Mouse (Mus musculus) heart, embryonic 13.5 days (tissue): ENCODE results near the gene Olfr323. TPM values are rescaled to one million over a fixed set of nuclear protein-coding genes. Genes with fewer than 3 reads are reported as not detected.

ENCODE experiments used
- ATAC-seq: fragments of 200-750 bp; cut with Nextera tagmentation; 2 replicates; pipeline ENCODE4 v1.8.0; 2017; ENCODE audit warnings: moderate TSS enrichment; ENCODE audit not compliant: insufficient number of reproducible peaks, low FRiP score, low TSS enrichment; ENCODE audit errors: extremely low read depth
- H3K27ac ChIP-seq: fragments of 300-500 bp; sonication (generic); replicated peaks from 2 replicates; pipeline ENCODE4 v1.5.1; 2015; ENCODE audit warnings: moderate library complexity, mild to moderate bottlenecking, inconsistent platforms
- H3K27me3 ChIP-seq: fragments of 300-500 bp; sonication (generic); replicated peaks from 2 replicates; pipeline ENCODE4 v1.6.1; 2015; ENCODE audit warnings: mild to moderate bottlenecking, inconsistent platforms
- H3K36me3 ChIP-seq: fragments of 300-500 bp; sonication (generic); 2 replicates; pipeline ENCODE4 v1.6.1; 2015; ENCODE audit warnings: mild to moderate bottlenecking, inconsistent platforms
- H3K4me1 ChIP-seq: fragments of 300-500 bp; sonication (generic); 2 replicates; pipeline ENCODE4 v1.6.1; 2015; ENCODE audit warnings: inconsistent platforms
- H3K4me2 ChIP-seq: fragments of 300-500 bp; sonication (generic); 2 replicates; pipeline ENCODE4 v1.6.1; 2015; ENCODE audit warnings: inconsistent platforms, mild to moderate bottlenecking, moderate library complexity
- H3K4me3 ChIP-seq: fragments of 300-500 bp; sonication (generic); 2 replicates; pipeline ENCODE4 v1.5.1; 2015; ENCODE audit warnings: moderate library complexity, mild to moderate bottlenecking, inconsistent platforms
- H3K9ac ChIP-seq: fragments of 300-500 bp; sonication (generic); 2 replicates; pipeline ENCODE4 v1.6.1; 2015; ENCODE audit warnings: inconsistent platforms, mild to moderate bottlenecking, moderate library complexity
- H3K9me3 ChIP-seq: fragments of 300-500 bp; sonication (generic); 2 replicates; pipeline ENCODE4 v1.6.1; 2016; ENCODE audit warnings: inconsistent platforms
- WGBS: fragments of 180-500 bp; shearing (Covaris S2); methylation state at CpG from one replicate; pipeline ENCODE4 v1.1.7; 2015; ENCODE audit warnings: mixed read lengths; 5-methylcytosine and 5-hydroxymethylcytosine counted together
- polyA plus RNA-seq: library from polyadenylated mRNA; unstranded; fragments of >200 nt; fragmentation: Nextera tagmentation; extraction: Ambion mirVana; gene quantifications from 2 replicates; pipeline ENCODE4 v1.2.1, GENCODE M21; 2015

Gene Olfr323
- polyA plus RNA-seq, 1 experiment from 2014 or later = not detected

DNA sequence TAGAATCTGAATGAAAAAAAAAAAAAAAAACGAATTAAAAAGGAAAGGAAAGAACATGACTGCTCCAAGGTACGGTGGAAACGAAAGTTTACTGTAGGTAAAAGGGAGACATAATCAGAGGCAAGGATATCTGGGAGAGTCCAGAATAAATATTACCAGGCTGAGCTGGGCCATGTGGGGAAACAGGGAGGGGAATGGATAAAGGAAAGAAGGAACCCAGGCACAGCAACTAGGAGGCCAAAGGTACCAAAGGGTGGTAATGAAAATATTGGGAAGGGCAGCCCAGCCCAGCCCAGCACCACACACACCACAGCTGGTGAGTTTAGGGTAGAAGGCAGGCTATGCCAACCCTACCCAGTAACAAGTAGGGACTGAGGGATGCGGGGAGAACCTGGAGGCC, 4.6 kb upstream of the Olfr323 start:
- WGBS = 55% methylated on average over 4 of the region's 4 CpGs
- no peak for ATAC-seq
- Histone ChIP-seq H3K36me3 (no peaks in the 10 kb centered on the region), H3K4me1 (no peaks in the 10 kb centered on the region), H3K4me3 (no peak overlapping the region), H3K27me3 (peaks cover 35% of the 10 kb centered on the region), H3K9ac (no peak overlapping the region), H3K27ac (no peak overlapping the region), H3K4me2 (no peak overlapping the region), H3K9me3 (no peaks in the 10 kb centered on the region)

DNA sequence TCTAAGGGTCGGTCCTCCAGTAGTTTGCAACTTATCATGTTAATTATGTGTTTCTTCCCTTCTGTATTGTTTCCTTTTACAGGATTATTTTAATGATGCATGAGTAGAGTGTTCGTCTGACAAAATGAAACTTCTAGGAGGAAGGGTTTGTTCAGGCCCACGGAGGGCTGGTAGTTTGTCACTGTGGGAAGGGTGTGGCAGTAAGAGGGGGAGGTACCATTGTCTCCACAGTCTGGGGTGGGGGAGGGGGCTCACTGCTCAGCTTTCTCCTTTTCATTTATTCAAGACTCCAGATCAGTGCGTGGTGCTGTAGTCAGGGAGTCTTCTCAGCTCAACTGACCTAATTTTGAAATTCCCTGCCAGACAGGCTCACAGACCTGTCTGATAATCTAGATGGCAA, 4.2 kb downstream of the Olfr323 start:
- Histone ChIP-seq H3K9me3 (no peaks in the 10 kb centered on the region), H3K4me3 (no peak overlapping the region), H3K27ac (no peak overlapping the region), H3K4me1 (no peaks in the 10 kb centered on the region), H3K9ac (no peak overlapping the region), H3K4me2 (no peak overlapping the region), H3K36me3 (no peaks in the 10 kb centered on the region), H3K27me3 (no peaks in the 10 kb centered on the region)
- ATAC-seq = no peak
- 63% methylated on average over 4 of the region's 4 CpGs for WGBS

DNA sequence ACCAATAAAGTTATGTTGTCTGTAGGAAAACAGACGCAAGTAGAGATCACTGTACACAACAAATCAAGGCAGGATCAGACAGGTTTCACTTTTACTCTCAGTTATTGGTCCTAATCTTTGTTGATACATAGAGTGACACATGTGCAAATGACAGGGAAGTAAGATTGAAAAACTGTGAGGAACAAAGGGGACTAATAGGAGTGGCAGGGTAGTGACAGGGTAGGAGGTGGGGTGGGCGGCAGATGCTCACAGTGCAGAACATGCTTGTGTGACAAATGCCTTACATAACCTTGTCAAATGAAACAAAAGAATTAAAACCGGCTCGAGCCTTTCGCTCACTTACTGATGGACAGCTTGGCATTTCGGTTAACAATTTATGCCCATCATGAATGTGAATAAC, 11.5 kb downstream of the Olfr323 start:
- Histone ChIP-seq H3K4me1 (no peaks in the 10 kb centered on the region), H3K27me3 (no peaks in the 10 kb centered on the region), H3K9me3 (no peaks in the 10 kb centered on the region), H3K36me3 (no peaks in the 10 kb centered on the region), H3K9ac (no peak overlapping the region), H3K4me3 (no peak overlapping the region), H3K27ac (no peak overlapping the region), H3K4me2 (no peak overlapping the region)
- ATAC-seq = no peak
- 64% methylated on average over 6 of the region's 6 CpGs for WGBS

DNA sequence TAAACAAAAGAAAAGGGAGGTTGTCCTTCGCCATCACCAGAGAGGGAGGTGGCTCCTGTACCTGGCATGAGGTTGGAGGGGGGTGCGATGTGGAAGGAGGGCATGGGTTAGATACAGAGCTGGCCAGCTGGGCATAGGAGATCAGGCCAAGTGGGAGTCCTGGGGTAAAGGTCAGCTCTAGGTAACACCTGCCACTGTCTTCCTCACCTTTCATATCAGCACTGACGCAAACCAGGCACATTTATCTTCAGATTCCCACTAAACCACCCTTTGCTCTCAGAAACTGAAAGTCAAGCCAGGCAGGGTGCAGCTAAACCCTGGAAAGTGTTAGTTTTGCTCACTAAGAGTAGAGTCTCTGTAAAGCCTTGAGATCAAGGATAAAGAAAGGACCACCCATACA, 11.9 kb downstream of the Olfr323 start:
- H3K9ac ChIP-seq = no peak overlapping the region
- H3K4me3 ChIP-seq = no peak overlapping the region
- no peaks in the 10 kb centered on the region for H3K27me3 ChIP-seq
- H3K4me1 ChIP-seq = no peaks in the 10 kb centered on the region
- no peaks in the 10 kb centered on the region for H3K36me3 ChIP-seq
- H3K4me2 ChIP-seq = no peak overlapping the region
- no peak overlapping the region for H3K27ac ChIP-seq
- H3K9me3 ChIP-seq = no peaks in the 10 kb centered on the region
- WGBS = 33% methylated on average over 3 of the region's 3 CpGs
- no peak for ATAC-seq

DNA sequence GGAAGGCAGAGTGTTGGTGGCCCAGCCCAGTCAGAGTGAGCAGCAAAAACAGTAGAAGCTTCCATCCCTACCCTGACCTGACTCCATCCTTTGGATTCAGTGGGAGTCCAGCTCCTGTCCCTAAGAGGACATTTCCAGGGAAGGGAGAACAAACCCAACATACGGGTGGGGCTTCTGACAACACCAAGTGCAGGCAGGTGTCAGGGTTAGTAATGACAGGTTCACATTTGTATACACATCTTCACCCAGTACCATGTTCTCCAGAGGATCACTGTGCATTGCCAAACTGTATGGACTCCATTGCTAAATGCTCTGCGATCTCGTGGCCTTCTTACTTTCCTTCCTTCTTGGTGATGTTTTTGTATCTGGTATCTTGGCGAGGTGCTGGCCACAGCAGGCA, 14.3 kb downstream of the Olfr323 start, which contains the start of gene 2210407C18Rik:
Gene 2210407C18Rik (minus strand): TSS at position 101 of the 400 bp plus-strand sequence.
- H3K27me3 ChIP-seq = 0 out of 2 replicates have a peak, but pooled peaks cover 3% of the 10 kb centered on the region
- no peak within 1 kb of the TSS for H3K27ac ChIP-seq
- 81% methylated on average over 4 of the region's 4 CpGs for WGBS
- H3K36me3 ChIP-seq = no peaks in the 10 kb centered on the region
- no peak within 1 kb of the TSS for H3K9ac ChIP-seq
- H3K4me3 ChIP-seq = no peak within 1 kb of the TSS
- ATAC-seq = no peak
- H3K9me3 ChIP-seq = no peaks in the 10 kb centered on the region
- no peak within 1 kb of the TSS for H3K4me2 ChIP-seq
- H3K4me1 ChIP-seq = no peaks in the 10 kb centered on the region

DNA sequence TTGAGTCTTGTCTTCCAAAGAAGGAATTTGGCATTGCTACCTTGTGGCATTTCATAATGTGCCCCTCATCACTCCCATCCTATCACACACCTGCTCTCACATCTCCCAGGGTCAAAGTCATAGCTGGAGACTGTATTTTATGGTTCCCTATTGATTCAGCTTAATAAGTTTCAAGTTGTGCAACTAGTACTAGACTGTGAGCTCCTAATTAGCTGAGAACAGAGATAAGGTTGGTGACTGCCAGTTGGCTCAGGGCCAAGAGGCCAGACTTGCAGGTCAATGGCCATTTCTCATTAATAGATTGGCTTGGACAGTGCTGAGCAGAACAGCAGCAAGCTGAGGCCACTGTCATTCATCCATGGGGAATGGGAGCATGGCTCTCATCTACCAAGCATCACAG, 15.8 kb downstream of the Olfr323 start:
- H3K27ac ChIP-seq = no peak overlapping the region
- ATAC-seq = no peak

DNA sequence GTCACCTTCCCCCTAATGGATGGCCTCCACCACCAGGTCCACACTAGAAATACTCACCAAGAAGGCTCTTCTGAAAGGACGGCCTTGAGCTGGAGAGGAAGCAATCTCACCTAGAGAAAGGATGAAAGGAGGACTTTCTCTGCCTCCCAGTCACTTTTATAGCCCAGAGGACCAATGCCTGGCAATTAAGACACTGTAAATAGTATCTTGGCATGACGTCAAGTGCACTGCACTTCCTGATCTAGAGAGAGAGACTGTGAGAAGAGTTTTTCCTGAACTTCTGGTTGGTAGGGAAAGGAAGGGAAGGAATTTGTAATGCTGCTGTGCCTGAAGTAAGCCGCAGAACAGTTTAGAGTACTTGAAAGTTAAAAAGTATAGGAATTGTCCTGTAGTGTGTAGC, 16.9 kb downstream of the Olfr323 start:
- Histone ChIP-seq H3K36me3 (no peaks in the 10 kb centered on the region), H3K27me3 (0 out of 2 replicates have a peak, but pooled peaks cover 3% of the 10 kb centered on the region), H3K9ac (no peak overlapping the region), H3K4me3 (no peak overlapping the region), H3K4me1 (no peaks in the 10 kb centered on the region), H3K4me2 (no peak overlapping the region), H3K9me3 (no peaks in the 10 kb centered on the region), H3K27ac (no peak overlapping the region)
- ATAC-seq = no peak
- WGBS = 62% methylated on average over 3 of the region's 3 CpGs

More for the DNA sequence above, 15.8 kb downstream of the Olfr323 start:
- no peaks in the 10 kb centered on the region for H3K36me3 ChIP-seq
- 0 out of 2 replicates have a peak, but pooled peaks cover 3% of the 10 kb centered on the region for H3K27me3 ChIP-seq
- no peak overlapping the region for H3K4me2 ChIP-seq
- H3K4me3 ChIP-seq = no peak overlapping the region
- no peaks in the 10 kb centered on the region for H3K9me3 ChIP-seq
- H3K4me1 ChIP-seq = no peaks in the 10 kb centered on the region
- H3K9ac ChIP-seq = no peak overlapping the region

DNA sequence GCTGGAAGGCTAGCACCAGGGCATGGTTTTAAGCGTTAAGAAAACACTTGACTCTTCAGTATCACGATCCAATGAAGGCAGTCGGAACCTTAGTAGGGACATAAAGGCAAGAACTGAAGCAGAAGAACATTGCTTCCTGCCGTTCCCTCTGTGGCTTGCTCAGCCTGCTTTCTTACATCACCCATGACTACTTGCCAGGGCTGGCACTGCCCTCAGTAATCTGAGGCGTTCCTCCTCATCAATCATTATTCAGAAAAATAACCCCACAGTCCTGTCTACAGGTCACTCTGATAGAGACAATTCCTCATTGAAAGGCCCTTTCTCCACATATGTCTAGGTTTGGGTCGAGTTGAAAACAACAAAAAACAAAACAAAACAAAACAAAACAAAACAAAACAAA, 23.3 kb downstream of the Olfr323 start:
- no peak overlapping the region for H3K4me3 ChIP-seq
- H3K36me3 ChIP-seq = no peaks in the 10 kb centered on the region
- ATAC-seq = no peak
- H3K27ac ChIP-seq = no peak overlapping the region
- H3K9me3 ChIP-seq = no peaks in the 10 kb centered on the region
- no peaks in the 10 kb centered on the region for H3K27me3 ChIP-seq
- 75% methylated on average over 6 of the region's 6 CpGs for WGBS
- no peak overlapping the region for H3K9ac ChIP-seq
- no peak overlapping the region for H3K4me2 ChIP-seq
- no peaks in the 10 kb centered on the region for H3K4me1 ChIP-seq

DNA sequence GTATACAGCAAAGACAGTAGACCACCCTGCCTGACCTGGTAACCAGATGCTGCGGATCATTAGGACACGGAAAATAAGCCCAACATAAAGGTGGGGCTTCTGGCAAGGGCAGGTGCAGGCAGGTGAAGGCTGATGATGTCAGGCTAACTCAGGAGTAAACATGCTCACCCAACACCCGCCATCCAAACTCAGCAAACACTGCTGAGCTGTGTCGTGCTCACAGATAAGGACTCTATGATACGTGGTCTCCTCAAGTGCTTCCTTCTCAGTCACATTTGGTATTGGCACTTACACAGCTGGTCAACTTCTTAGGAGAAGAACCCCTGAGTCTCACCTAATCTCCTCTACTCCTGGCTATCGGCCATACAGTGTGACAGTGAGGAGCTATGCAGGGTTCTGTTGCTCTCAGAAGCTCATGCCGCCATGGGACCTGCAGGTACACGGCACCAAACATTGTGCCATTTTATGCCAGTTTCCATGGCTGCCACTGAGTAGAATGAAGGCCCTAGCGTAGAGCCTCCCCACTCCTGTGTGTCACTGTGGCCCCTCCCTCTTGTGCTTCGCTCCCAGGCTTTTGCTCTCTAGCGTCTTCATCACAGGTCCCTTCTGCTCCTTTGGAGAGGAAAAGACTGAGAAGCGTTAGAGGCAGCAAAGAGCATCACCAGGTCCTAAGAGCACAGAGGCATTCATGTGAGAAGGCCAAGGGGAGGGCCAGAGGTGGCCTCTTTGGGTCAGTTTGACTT, 24.0 kb downstream of the Olfr323 start:
- Histone ChIP-seq H3K27me3 (no peaks in the 10 kb centered on the region), H3K27ac (no peak overlapping the region), H3K36me3 (no peaks in the 10 kb centered on the region), H3K4me1 (no peaks in the 10 kb centered on the region), H3K4me2 (no peak overlapping the region), H3K9me3 (no peaks in the 10 kb centered on the region), H3K9ac (no peak overlapping the region), H3K4me3 (no peak overlapping the region)
- WGBS = 73% methylated on average over 12 of the region's 12 CpGs
- ATAC-seq = no peak

DNA sequence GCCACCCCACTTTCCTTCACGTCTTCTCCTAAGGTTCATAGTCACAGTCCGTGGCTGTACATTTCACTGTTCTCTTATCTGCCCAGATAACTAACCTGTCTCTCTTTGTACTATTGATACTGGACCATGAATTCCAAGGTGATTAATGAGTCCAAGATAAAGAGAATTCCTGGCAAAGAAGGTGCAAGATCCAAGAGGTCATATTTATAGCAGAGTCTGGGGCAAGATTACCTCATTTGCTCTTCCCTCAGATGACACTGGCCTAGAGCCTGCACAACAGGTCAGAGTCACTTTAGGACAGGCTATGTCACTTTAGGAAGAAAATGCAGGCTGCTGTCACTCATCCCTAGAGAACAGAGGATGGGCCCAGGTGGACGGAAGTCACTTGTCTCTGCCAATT, 25.1 kb downstream of the Olfr323 start:
- Histone ChIP-seq H3K4me2 (no peak overlapping the region), H3K4me3 (no peak overlapping the region), H3K36me3 (no peaks in the 10 kb centered on the region), H3K9me3 (no peaks in the 10 kb centered on the region), H3K27me3 (no peaks in the 10 kb centered on the region), H3K4me1 (no peaks in the 10 kb centered on the region), H3K27ac (no peak overlapping the region), H3K9ac (no peak overlapping the region)
- 49% methylated on average over 3 of the region's 3 CpGs for WGBS
- no peak for ATAC-seq

DNA sequence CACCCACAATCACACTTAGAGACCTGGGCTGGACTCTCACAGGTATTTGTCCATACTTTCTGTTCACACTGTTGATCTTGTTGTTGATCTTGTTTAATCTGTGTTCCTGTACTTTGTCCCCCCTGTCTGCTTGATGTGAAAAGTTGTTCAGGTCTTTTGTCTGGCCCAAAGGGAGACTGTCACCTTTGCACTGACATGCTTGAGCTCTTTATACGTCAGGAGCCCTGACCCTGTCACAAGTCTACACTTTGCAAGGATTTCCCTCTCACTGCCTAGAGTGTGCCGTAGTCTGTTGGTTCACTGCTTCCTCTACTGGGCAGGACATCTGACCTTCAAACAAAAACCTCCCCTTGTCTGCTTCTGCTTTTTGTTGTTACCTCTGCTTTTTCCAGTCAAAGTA, 25.6 kb downstream of the Olfr323 start:
- Histone ChIP-seq H3K27ac (no peak overlapping the region), H3K36me3 (no peaks in the 10 kb centered on the region), H3K4me1 (no peaks in the 10 kb centered on the region), H3K27me3 (no peaks in the 10 kb centered on the region), H3K4me2 (no peak overlapping the region), H3K9me3 (no peaks in the 10 kb centered on the region), H3K4me3 (no peak overlapping the region), H3K9ac (no peak overlapping the region)
- WGBS = 63% methylated on average over 2 of the region's 2 CpGs
- no peak for ATAC-seq

DNA sequence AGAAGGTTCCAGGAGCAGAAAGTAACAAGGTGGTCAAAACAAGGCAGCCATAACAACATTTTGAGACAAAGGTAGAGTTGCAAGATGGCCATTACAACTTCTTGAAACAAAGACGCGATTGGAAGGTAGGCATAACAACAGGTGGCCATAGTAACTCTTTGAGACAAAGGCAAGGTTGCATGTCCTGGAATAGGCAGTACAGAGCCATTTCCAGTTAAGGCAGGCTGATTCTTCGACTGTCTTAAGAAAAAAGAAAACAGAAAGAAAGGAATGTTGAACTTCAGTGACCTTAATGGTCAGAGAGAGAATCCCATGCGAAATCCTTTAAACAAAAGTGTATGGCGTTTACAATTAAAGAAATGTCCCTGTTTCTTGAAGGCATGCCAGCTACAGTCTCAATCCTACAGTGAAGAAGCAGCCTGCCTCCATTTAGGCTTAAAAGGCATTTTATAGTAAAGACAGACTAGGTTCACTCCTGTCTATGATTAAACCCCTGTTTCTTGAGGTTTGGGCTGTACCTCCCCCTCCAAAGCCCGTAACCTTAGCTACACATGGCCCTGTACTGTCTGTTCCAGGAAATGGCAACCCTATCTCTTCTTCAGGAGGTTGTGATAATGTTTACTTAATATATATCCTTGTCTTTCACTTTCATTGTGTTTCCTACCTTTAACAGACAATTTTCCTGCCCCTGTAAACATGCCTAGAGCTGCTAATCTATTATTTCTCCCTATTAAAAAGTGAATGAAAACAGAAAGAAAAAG, 27.3 kb downstream of the Olfr323 start:
- no peaks in the 10 kb centered on the region for H3K36me3 ChIP-seq
- H3K4me1 ChIP-seq = no peaks in the 10 kb centered on the region
- H3K27ac ChIP-seq = no peak overlapping the region
- H3K4me2 ChIP-seq = no peak overlapping the region
- no peaks in the 10 kb centered on the region for H3K27me3 ChIP-seq
- H3K4me3 ChIP-seq = no peak overlapping the region
- no peaks in the 10 kb centered on the region for H3K9me3 ChIP-seq
- 68% methylated on average over 6 of the region's 6 CpGs for WGBS
- no peak overlapping the region for H3K9ac ChIP-seq
- no peak for ATAC-seq
